Mouse (Mus musculus) liver, embryonic 14 days (tissue): ENCODE results near the gene Tmem151b. TPM values are rescaled to one million over a fixed set of nuclear protein-coding genes. Genes with fewer than 3 reads are reported as not detected.

ENCODE experiments used
- polyA plus RNA-seq: library from polyadenylated mRNA; depleted of rRNA; stranded (reverse); fragments of >200 nt; gene quantifications from 2 replicates; pipeline ENCODE4 v1.2.3, GENCODE M21; 2012; rRNA removed

Gene Tmem151b
- polyA plus RNA-seq: 0.10 TPM in 2 replicates

DNA sequence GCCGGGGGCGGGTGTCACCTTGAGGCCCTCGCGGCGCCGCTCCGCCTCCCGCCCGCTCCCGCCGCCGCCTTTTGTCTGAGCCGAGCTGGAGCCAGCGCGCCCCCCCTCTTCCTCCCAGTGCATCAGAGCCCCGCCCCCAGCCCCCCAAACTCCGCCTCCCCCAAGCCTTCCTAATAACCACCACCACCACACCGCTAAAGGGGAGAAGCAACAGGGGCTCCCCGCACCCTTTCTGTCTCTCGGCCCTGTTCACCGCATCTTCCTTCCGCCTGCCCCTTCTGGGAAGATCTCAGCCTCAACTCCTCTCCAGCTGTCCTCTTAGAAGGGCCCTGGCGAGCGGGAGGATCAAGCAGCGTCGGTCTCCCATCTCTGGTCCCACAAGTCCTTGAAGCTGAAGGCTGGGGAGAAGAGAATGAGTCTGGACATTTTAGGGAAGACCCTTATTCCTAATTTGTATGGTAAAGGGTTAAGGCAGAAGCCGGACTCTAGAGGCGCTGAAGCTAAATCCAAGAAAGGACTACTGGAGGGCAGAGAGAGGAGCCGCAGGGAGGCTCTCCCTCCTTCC, at the start of gene Tmem151b:
Tmem151b (minus strand) TSS at position 61 of the 565 bp plus-strand sequence.

DNA sequence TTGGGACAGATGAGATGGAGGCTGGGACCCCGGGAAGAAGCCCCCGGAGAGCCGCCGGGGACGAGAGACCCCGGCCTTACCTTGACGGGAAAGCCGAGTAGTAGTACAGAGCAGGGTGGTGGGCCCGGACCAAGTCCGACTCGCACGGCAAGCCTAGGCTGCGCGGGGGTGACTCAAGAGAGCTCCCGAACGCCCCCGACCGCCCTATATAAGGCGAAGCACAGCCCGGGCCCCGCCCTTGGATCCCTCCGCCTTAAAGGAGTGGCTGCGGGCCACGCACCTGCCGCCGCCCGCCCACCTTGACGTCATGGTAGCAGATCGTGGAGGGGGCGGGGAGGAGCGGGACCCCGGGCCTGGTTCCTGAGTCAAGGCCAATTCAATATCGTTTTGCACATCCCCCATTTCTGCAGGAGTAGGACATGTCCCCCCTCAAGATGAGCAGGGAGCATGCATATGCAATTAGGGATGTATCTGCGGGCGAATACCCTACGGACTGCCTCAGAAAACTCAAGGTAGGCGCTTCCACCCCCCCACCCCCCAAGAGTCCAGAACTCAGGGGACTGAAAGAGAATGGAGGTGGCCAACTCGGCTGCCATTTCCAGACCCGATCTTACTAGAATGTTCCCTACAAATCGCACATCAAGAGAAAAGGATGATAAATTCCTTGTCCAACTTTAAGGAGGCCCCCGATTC, 23.8 kb upstream of the Tmem151b start, which contains the start of gene Hsp90ab1:
Hsp90ab1 (minus strand) TSS at position 185 of the 693 bp plus-strand sequence.

DNA sequence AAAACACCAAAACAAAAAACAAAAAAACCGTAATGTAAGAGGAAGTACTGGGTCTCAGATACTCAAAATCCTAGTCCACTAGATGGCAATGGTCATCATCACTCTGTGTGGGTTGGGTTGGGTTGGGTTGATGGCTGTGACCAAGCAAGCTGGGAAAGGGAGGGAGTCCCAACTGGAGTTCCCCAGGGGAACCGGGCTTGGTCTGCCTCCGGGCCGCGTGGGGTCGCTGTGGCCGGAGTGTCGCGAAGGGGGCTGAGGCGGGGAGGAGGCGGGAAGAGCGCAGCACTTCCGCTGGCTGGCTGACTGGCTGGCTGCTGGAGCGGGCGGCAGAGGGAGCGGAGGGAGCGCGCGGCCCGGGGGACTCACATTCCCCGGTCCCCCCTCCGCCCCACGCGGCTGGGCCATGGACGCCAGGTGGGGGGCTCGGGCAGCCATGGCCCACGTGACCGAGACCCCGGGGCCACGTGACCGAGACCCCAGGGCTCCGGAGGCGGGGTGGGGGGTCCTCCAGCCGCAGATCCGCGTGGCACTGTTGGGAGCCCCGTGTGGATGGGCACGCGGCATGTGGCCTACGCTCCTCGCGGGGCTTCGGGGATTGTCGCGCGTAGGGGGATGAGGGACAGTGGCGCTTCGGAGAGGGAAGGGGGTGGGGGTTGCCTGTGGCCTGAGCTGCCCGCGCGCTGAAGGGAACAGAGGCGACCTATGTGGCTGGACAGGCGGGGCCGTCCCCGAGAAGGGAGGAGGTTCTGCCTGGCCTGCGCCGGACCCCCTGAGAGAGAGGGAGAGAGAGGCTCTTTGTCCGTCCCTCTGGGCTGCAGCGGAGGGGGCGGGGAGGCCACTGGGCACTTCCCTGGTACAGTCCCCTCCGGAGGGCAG, 14.4 kb upstream of the Tmem151b start, which contains the start of gene Slc35b2:
Slc35b2 (plus strand) TSS at position 220 of the 876 bp plus-strand sequence.

DNA sequence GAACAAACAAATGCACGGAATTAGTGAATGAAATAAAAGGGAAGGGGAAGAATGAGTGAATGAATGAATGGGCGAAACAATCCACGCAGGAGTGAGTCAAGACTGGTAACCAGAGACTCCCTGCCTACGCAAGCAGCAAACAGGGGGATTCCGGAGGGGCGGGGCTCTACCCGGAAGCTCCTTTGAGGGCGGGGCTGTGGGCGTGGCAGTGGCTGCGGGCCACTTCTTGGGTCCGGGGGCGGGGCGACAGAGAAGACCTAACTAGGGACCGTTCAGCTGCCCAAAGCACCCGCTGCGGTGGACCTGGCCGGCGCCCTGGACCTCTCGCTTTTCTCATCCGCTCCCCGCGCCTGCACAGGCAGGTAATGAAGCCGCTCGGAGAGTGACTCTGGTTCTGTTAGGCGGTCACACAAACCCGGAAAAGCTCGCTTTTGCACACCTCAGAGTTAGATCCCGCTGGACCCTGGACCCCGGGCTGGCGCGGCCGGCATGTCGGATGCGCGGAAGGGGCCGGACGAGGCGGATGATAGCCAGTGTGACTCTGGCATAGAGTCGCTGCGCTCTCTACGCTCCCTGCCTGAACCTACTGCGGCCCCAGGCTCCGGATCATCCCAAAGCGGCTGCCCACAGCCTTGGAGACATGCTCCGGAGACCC, 6.1 kb upstream of the Tmem151b start, which contains the start of gene Nfkbie:
Nfkbie (plus strand) TSS at position 252 of the 655 bp plus-strand sequence.

DNA sequence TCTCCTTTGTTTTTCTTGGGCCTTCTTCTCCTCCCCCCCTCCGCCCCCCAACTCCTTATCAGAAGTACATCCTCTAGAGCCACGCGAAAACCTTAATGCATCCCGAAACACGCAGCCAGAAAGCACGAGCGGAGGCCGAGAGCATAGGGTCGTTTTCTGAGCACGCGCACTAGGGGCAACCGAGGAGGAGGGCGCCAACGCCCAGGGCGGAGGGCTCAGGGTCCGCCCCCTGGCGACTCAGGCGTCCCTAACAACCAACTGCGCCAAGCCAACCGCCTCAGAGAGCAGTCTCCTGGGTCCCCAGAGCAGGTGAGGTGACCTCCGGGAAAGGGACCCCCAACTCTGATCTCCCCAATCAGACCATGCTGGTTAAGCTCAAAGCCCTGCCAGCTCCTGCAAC, 26.2 kb downstream of the Tmem151b start, which contains the start of gene Tcte1:
Tcte1 (plus strand) TSS at position 172 of the 400 bp plus-strand sequence.

DNA sequence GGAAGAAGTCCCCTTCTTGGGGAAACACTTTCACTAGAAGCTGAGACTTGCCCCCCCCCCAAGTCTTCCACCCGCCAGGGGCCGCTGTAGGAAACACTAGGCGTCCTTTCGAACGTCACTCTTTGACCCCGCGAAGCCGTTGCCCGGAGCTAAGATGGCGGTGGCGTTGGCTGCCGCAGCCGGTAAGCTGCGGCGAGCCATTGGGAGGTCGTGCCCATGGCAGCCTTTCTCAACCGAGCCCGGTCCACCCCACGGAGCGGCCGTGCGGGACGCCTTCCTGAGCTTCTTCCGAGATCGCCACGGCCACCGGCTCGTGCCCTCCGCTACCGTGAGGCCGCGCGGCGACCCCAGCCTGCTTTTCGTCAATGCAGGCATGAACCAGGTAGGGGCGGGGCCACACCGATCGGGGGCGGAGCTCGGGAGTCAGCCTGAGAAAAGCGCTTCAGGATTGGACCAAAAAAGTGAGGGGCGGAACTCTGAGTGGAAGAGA, 42.7 kb downstream of the Tmem151b start, which contains the start of gene Aars2:
Aars2 (plus strand) TSS at position 142 of the 490 bp plus-strand sequence.

Other genes with a start within 250 kb of the Tmem151b start
- gene Cdc5l, start 115.9 kb downstream of the Tmem151b start, polyA plus RNA-seq: 14.5 and 16.1 TPM in 2 replicates
- 0.02 and 0.06 TPM in 2 replicates for gene Spats1, start 74.3 kb downstream of the Tmem151b start, polyA plus RNA-seq
- 4.2 and 4.3 TPM in 2 replicates for gene Aars2, start 42.8 kb downstream of the Tmem151b start, polyA plus RNA-seq
- gene Tcte1, start 26.2 kb downstream of the Tmem151b start, polyA plus RNA-seq: not detected in 2 replicates
- gene Nfkbie, start 6.0 kb upstream of the Tmem151b start, polyA plus RNA-seq: 0.67 and 0.81 TPM in 2 replicates
- 19.7 and 27.7 TPM in 2 replicates for gene Slc35b2, start 14.2 kb upstream of the Tmem151b start, polyA plus RNA-seq
- 428 and 431 TPM in 2 replicates for gene Hsp90ab1, start 23.6 kb upstream of the Tmem151b start, polyA plus RNA-seq
- gene Slc29a1, start 49.9 kb upstream of the Tmem151b start, polyA plus RNA-seq: 130 and 157 TPM in 2 replicates
- 1.3 TPM in 1 of 2 replicates, not detected in the other for gene Mymx, start 52.4 kb upstream of the Tmem151b start, polyA plus RNA-seq
- gene Capn11, start 109.6 kb upstream of the Tmem151b start, polyA plus RNA-seq: 0.06 and 0.18 TPM in 2 replicates
- 55.4 and 60.1 TPM in 2 replicates for gene Mrpl14, start 136.6 kb upstream of the Tmem151b start, polyA plus RNA-seq
- gene Tmem63b, start 137.2 kb upstream of the Tmem151b start, polyA plus RNA-seq: 8.9 and 10.3 TPM in 2 replicates
- not detected in 2 replicates for gene 1600014C23Rik, start 184.2 kb upstream of the Tmem151b start, polyA plus RNA-seq